ENCODE assay signal across 23 mouse cellular contexts in genomic region chr2:163142762-163143388, GRCm38 (mm10). TPM values are rescaled to one million over a fixed set of nuclear protein-coding genes. Genes with fewer than 3 reads are reported as not detected.
DNase-seq lines count a peak whose midpoint lies in the region; ATAC-seq lines count a peak whose summit lies in the region.
"Had no signal": no experiment of that assay in that cellular context is flagged by ENCODE, and none has a peak within 500 bp of the region (broad histone marks: within the 10 kb centered on the region; RNA-seq: fewer than 3 reads in every experiment).

No protein-coding gene starts in this region.

- H3K9me3 ChIP-seq in forebrain, embryonic 14.5 days (replicated peaks; ENCODE audit: control insufficient read depth, low read length), result 0 out of 2 replicates have a peak, but pooled peaks cover 3% of the 10 kb centered on the region
- H3K9me3 ChIP-seq in forebrain, embryonic 16.5 days (ENCODE audit: control insufficient read depth, low read length), result peaks cover 5% of the 10 kb centered on the region; the same call in 1 of the 2 replicates
- no peaks in the 10 kb centered on the region for H3K9me3 ChIP-seq in neural tube, embryonic 12.5 days
- no peaks in the 10 kb centered on the region for H3K9me3 ChIP-seq in midbrain, embryonic 14.5 days (ENCODE audit: control insufficient read depth, low read length)
- H3K9me3 ChIP-seq in liver, embryonic 12.5 days (replicated peaks), result no peaks in the 10 kb centered on the region
- H3K9me3 ChIP-seq: heart, embryonic 10.5 days; limb, embryonic 10.5 days; liver, embryonic 13.5 days; stomach, embryonic 15.5 days had no signal

- no peaks in the 10 kb centered on the region for H3K36me3 ChIP-seq in forebrain, embryonic 14.5 days (ENCODE audit: control insufficient read depth, insufficient read depth, low read length)
- no peaks in the 10 kb centered on the region for H3K36me3 ChIP-seq in forebrain, embryonic 16.5 days (ENCODE audit: control insufficient read depth, insufficient read depth)
- no peaks in the 10 kb centered on the region for H3K36me3 ChIP-seq in neural tube, embryonic 12.5 days
- no peaks in the 10 kb centered on the region for H3K36me3 ChIP-seq in midbrain, embryonic 14.5 days (ENCODE audit: control insufficient read depth, insufficient read depth, low read length)
- H3K36me3 ChIP-seq in liver, embryonic 12.5 days, result no peaks in the 10 kb centered on the region
- H3K36me3 ChIP-seq: heart, embryonic 10.5 days; limb, embryonic 10.5 days; liver, embryonic 13.5 days; stomach, embryonic 15.5 days had no signal

- no peaks in the 10 kb centered on the region for H3K27me3 ChIP-seq in forebrain, embryonic 14.5 days (replicated peaks; ENCODE audit: control insufficient read depth, insufficient read depth, low read length)
- no peaks in the 10 kb centered on the region for H3K27me3 ChIP-seq in forebrain, embryonic 16.5 days (replicated peaks; ENCODE audit: control insufficient read depth, insufficient read depth, low read length)
- no peaks in the 10 kb centered on the region for H3K27me3 ChIP-seq in neural tube, embryonic 12.5 days (replicated peaks)
- no peaks in the 10 kb centered on the region for H3K27me3 ChIP-seq in midbrain, embryonic 14.5 days (ENCODE audit: control insufficient read depth, insufficient read depth, low read length)
- peaks cover 7% of the 10 kb centered on the region; the same call in 1 of the 2 replicates for H3K27me3 ChIP-seq in liver, embryonic 12.5 days (replicated peaks)
- H3K27me3 ChIP-seq: liver, embryonic 13.5 days; stomach, embryonic 15.5 days had no signal

- H3K27ac ChIP-seq in forebrain, embryonic 14.5 days (ENCODE audit: low read depth, low read length), result no peak overlapping the region
- no peak overlapping the region for H3K27ac ChIP-seq in forebrain, embryonic 16.5 days (ENCODE audit: low read length)
- H3K27ac ChIP-seq in neural tube, embryonic 12.5 days, result peak overlapping the region; percentile 15; the same call in 1 of the 2 replicates
- peak overlapping the region; percentile 67 for H3K27ac ChIP-seq in midbrain, embryonic 14.5 days (replicated peaks; ENCODE audit: low read depth, low read length)
- H3K27ac ChIP-seq in liver, embryonic 12.5 days, result no peak overlapping the region
- H3K27ac ChIP-seq: gastrocnemius, adult 2 months; heart, embryonic 10.5 days; limb, embryonic 10.5 days; liver, embryonic 13.5 days; stomach, embryonic 15.5 days had no signal

- DNase-seq in forebrain, embryonic 14.5 days (ENCODE audit: low spot score), result no peak
- DNase-seq in neural tube, embryonic 10.5 days (ENCODE audit: extremely low spot score, low spot score), result no peak
- DNase-seq in midbrain, embryonic 14.5 days, result peak; percentile 74
- peak; percentile 48 for DNase-seq in retina, postnatal 7 days (ENCODE audit: low read depth, low spot score)
- DNase-seq in kidney, adult 9 months, result no peak
- DNase-seq: adrenal gland, adult 2 months; cerebellum, adult 9-10 months; gastrocnemius, adult 2 months; heart, postnatal 14 days; liver, embryonic 13.5 days; spleen, adult 18-20 months; thymus, postnatal 14 days had no signal

- no peak overlapping the region for H3K9ac ChIP-seq in forebrain, embryonic 14.5 days (ENCODE audit: low read length)
- H3K9ac ChIP-seq in forebrain, embryonic 16.5 days (replicated peaks; ENCODE audit: low read depth, low read length), result no peak overlapping the region
- no peak overlapping the region for H3K9ac ChIP-seq in neural tube, embryonic 12.5 days
- no peak overlapping the region for H3K9ac ChIP-seq in midbrain, embryonic 14.5 days (replicated peaks; ENCODE audit: low read length)
- no peak overlapping the region for H3K9ac ChIP-seq in liver, embryonic 12.5 days
- H3K9ac ChIP-seq: liver, embryonic 13.5 days; stomach, embryonic 15.5 days had no signal

- H3K4me3 ChIP-seq in forebrain, embryonic 14.5 days (ENCODE audit: low read depth, low read length), result no peak overlapping the region
- no peak overlapping the region for H3K4me3 ChIP-seq in forebrain, embryonic 16.5 days (replicated peaks; ENCODE audit: low read length)
- no peak overlapping the region for H3K4me3 ChIP-seq in neural tube, embryonic 12.5 days
- H3K4me3 ChIP-seq in midbrain, embryonic 14.5 days (replicated peaks; ENCODE audit: low read depth, low read length), result no peak overlapping the region
- H3K4me3 ChIP-seq in liver, embryonic 12.5 days, result no peak overlapping the region
- H3K4me3 ChIP-seq: gastrocnemius, adult 2 months; heart, embryonic 10.5 days; limb, embryonic 10.5 days; liver, embryonic 13.5 days; megakaryocyte, embryonic 14.5 days; stomach, embryonic 15.5 days had no signal

- peaks cover 12% of the 10 kb centered on the region for H3K4me1 ChIP-seq in forebrain, embryonic 14.5 days (ENCODE audit: control insufficient read depth, insufficient read depth, low read length)
- peaks cover 23% of the 10 kb centered on the region for H3K4me1 ChIP-seq in forebrain, embryonic 16.5 days (replicated peaks; ENCODE audit: control insufficient read depth, insufficient read depth, low read length)
- H3K4me1 ChIP-seq in neural tube, embryonic 12.5 days, result peaks cover 11% of the 10 kb centered on the region; the same call in 1 of the 2 replicates
- H3K4me1 ChIP-seq in midbrain, embryonic 14.5 days (ENCODE audit: control insufficient read depth, insufficient read depth, low read length), result peaks cover 21% of the 10 kb centered on the region
- no peaks in the 10 kb centered on the region for H3K4me1 ChIP-seq in liver, embryonic 12.5 days
- H3K4me1 ChIP-seq: heart, embryonic 10.5 days; limb, embryonic 10.5 days; liver, embryonic 13.5 days; megakaryocyte, embryonic 14.5 days; stomach, embryonic 15.5 days had no signal

- 39% methylated on average over 10 of the region's 10 CpGs for WGBS in forebrain, embryonic 14.5 days
- 30% methylated on average over 10 of the region's 10 CpGs for WGBS in forebrain, embryonic 16.5 days
- 62% methylated on average over 10 of the region's 10 CpGs for WGBS in neural tube, embryonic 12.5 days
- WGBS in midbrain, embryonic 14.5 days, result 35% methylated on average over 10 of the region's 10 CpGs
- WGBS in liver, embryonic 12.5 days (ENCODE audit: insufficient replicate concordance), result 71% methylated on average over 10 of the region's 10 CpGs

- H3K4me2 ChIP-seq in forebrain, embryonic 14.5 days (ENCODE audit: low read length), result peak overlapping the region; percentile 19; the same call in 1 of the 2 replicates
- H3K4me2 ChIP-seq in forebrain, embryonic 16.5 days (ENCODE audit: low read length), result no peak overlapping the region; the same call in 1 of the 2 replicates
- H3K4me2 ChIP-seq in neural tube, embryonic 12.5 days (replicated peaks), result peak overlapping the region; percentile 3
- H3K4me2 ChIP-seq in midbrain, embryonic 14.5 days (ENCODE audit: low read length), result peak overlapping the region; percentile 23
- no peak overlapping the region for H3K4me2 ChIP-seq in liver, embryonic 12.5 days
- H3K4me2 ChIP-seq: liver, embryonic 13.5 days; stomach, embryonic 15.5 days had no signal

- ATAC-seq in forebrain, embryonic 14.5 days, result peak; percentile 33; the same call in 1 of the 2 replicates
- no peak for ATAC-seq in forebrain, embryonic 16.5 days
- no peak for ATAC-seq in neural tube, embryonic 12.5 days (ENCODE audit: low FRiP score, low read depth)
- peak; percentile 64; the same call in 1 of the 2 replicates for ATAC-seq in midbrain, embryonic 14.5 days (ENCODE audit: low FRiP score, low TSS enrichment)
- ATAC-seq in liver, embryonic 12.5 days, result no peak
- ATAC-seq: intestine, postnatal 0 days; lung, postnatal 0 days had no signal

RNA-seq across cellular contexts. Expression of gene Gtsf1l, which starts 55.2 kb away (rescaled TPM):
- polyA plus RNA-seq in forebrain, embryonic 14.5 days (2014; fragmentation: Nextera tagmentation; extraction: Ambion mirVana), result 0.22 TPM in 1 of 2 replicates, not detected in the other
- not detected in 2 replicates for polyA plus RNA-seq in forebrain, embryonic 16.5 days (2015; fragmentation: Nextera tagmentation; extraction: Ambion mirVana)
- not detected in 2 replicates for polyA plus RNA-seq in neural tube, embryonic 12.5 days (2016; fragmentation: Nextera tagmentation; extraction: Ambion mirVana)
- not detected in 2 replicates for polyA plus RNA-seq in midbrain, embryonic 14.5 days (2014; fragmentation: Nextera tagmentation; extraction: Ambion mirVana)
- not detected in 2 replicates for polyA plus RNA-seq in liver, embryonic 12.5 days (2016; fragmentation: Nextera tagmentation; extraction: Ambion mirVana)
- polyA plus RNA-seq: adrenal gland, adult 2 months; brain, embryonic 14.5 days; heart, embryonic 10.5 days; intestine, postnatal 0 days; large intestine, adult 2 months; limb, embryonic 10.5 days; liver, embryonic 13.5 days; stomach, embryonic 15.5 days had no signal

Comparison
In these comparisons a context has a peak if more than half of its experiments do, and no peak if none do; other contexts are left out.
1. ATAC-seq: peak in forebrain, embryonic 14.5 days (single experiment) and midbrain, embryonic 14.5 days (single experiment); none in forebrain, embryonic 16.5 days (single experiment), neural tube, embryonic 12.5 days (single experiment) and liver, embryonic 12.5 days (single experiment).
2. H3K4me2 ChIP-seq: peak in forebrain, embryonic 14.5 days (single experiment), neural tube, embryonic 12.5 days (single experiment) and midbrain, embryonic 14.5 days (single experiment); none in forebrain, embryonic 16.5 days (single experiment) and liver, embryonic 12.5 days (single experiment).
3. DNase-seq: peak in midbrain, embryonic 14.5 days (single experiment) and retina, postnatal 7 days (single experiment); none in forebrain, embryonic 14.5 days (single experiment), neural tube, embryonic 10.5 days (single experiment) and kidney, adult 9 months (single experiment).
4. H3K27ac ChIP-seq: peak in neural tube, embryonic 12.5 days (single experiment) and midbrain, embryonic 14.5 days (single experiment); none in forebrain, embryonic 14.5 days (single experiment), forebrain, embryonic 16.5 days (single experiment) and liver, embryonic 12.5 days (single experiment).